Mouse (Mus musculus) hindbrain, embryonic 11.5 days (tissue): Measurements from ENCODE around the gene Wfdc9. TPM values are rescaled to one million over a fixed set of nuclear protein-coding genes. Genes with fewer than 3 reads are reported as not detected.

Source experiments
- ATAC-seq: fragments of 200-750 bp; cut with Nextera tagmentation; 2 replicates; pipeline ENCODE4 v1.8.0; 2017; ENCODE audit warnings: mild to moderate bottlenecking, moderate TSS enrichment, moderate library complexity; ENCODE audit not compliant: low FRiP score
- DNase-seq: peaks from one replicate; pipeline ENCODE4 v3.0.0-alpha.2; 2015; ENCODE audit warnings: low spot score
- H3K27ac ChIP-seq: fragments of 300-500 bp; sonication (generic); 2 replicates; pipeline ENCODE4 v1.5.1; 2014; ENCODE audit warnings: mild to moderate bottlenecking, low read depth, low read length
- H3K27me3 ChIP-seq: fragments of 300-500 bp; sonication (generic); 2 replicates; pipeline ENCODE4 v1.6.1; 2014; ENCODE audit warnings: mild to moderate bottlenecking, low read length, moderate library complexity, mixed read lengths; ENCODE audit not compliant: control insufficient read depth, insufficient read depth
- H3K36me3 ChIP-seq: fragments of 300-500 bp; sonication (generic); 2 replicates; pipeline ENCODE4 v1.6.1; 2014; ENCODE audit warnings: mild to moderate bottlenecking, low read length, moderate library complexity, mixed read lengths; ENCODE audit not compliant: control insufficient read depth, insufficient read depth
- H3K4me1 ChIP-seq: fragments of 300-500 bp; sonication (generic); replicated peaks from 2 replicates; pipeline ENCODE4 v1.6.1; 2014; ENCODE audit warnings: low read length, mixed read lengths; ENCODE audit not compliant: control insufficient read depth, insufficient read depth
- H3K4me2 ChIP-seq: fragments of 300-500 bp; sonication (generic); replicated peaks from 2 replicates; pipeline ENCODE4 v1.6.1; 2014; ENCODE audit warnings: mild to moderate bottlenecking, low read depth, low read length
- H3K4me3 ChIP-seq: fragments of 300-500 bp; sonication (generic); 2 replicates; pipeline ENCODE4 v1.5.1; 2014; ENCODE audit warnings: low read depth, low read length
- H3K9ac ChIP-seq: fragments of 300-500 bp; sonication (generic); 2 replicates; pipeline ENCODE4 v1.6.1; 2014; ENCODE audit warnings: low read depth, low read length
- H3K9me3 ChIP-seq: fragments of 300-500 bp; sonication (generic); 2 replicates; pipeline ENCODE4 v1.6.1; 2016; ENCODE audit warnings: low read length; ENCODE audit not compliant: control insufficient read depth
- WGBS: fragments of 180-500 bp; shearing (Covaris S2); extraction: QIAGEN DNeasy Blood & Tissue Kit; methylation state at CpG from one replicate; pipeline ENCODE4 v1.1.7; 2014; 5-methylcytosine and 5-hydroxymethylcytosine counted together
- polyA plus RNA-seq: library from polyadenylated mRNA; unstranded; fragments of >200 nt; fragmentation: Nextera tagmentation; extraction: Ambion mirVana; gene quantifications from 2 replicates; pipeline ENCODE4 v1.2.1, GENCODE M21; 2014

The Wfdc9 gene
- polyA plus RNA-seq, 1 experiment from 2014 or later, result not detected

DNA sequence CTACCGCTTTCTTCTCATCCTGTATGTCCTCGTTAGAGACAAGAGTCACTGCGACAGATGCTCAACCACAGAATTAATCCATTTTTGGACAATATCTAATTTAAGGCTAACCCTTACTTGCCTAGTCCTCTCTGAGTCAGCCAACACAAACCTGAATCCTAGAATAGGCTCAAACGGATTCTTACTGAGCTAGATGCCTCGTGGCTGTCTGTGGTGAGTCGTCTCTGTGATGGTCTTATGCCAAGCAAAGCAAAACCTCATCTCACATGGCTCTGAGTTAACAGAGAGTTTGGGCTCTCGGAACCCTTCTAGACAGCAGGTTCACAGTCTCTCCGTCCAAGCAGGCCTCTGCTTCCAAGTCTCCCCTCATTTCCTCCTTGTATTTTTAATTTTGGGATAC lies 52.0 kb downstream of the Wfdc9 start:
- no peak overlapping the region for H3K4me2 ChIP-seq
- H3K9ac ChIP-seq, result no peak overlapping the region
- no peaks in the 10 kb centered on the region for H3K4me1 ChIP-seq
- no peaks in the 10 kb centered on the region for H3K9me3 ChIP-seq
- H3K36me3 ChIP-seq, result no peaks in the 10 kb centered on the region
- H3K27me3 ChIP-seq, result no peaks in the 10 kb centered on the region
- WGBS, result 92% methylated on average over 8 of the region's 8 CpGs
- no peak for ATAC-seq
- no peak for DNase-seq
- no peak overlapping the region for H3K4me3 ChIP-seq
- H3K27ac ChIP-seq, result no peak overlapping the region

DNA sequence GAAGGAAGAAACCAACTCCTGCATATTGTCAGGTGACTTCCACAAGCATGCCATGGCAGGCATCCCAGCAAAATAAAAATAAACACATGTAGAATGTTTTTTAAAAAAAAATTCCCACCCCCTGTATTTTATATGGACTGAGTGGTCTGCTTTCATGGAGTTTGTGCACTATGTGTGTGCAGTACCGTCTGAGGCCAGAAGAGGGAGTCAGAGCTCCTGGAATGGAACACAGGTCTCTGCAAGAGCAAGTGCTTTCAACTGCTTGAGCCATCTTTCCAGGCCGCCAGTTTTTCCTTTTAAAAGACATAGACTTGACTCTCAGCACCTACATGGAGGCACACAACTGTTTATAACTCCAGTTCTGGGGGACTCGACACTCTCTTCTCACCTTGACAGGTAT lies 52.9 kb downstream of the Wfdc9 start:
- no peak for DNase-seq
- no peaks in the 10 kb centered on the region for H3K27me3 ChIP-seq
- no peaks in the 10 kb centered on the region for H3K9me3 ChIP-seq
- H3K9ac ChIP-seq, result no peak overlapping the region
- H3K4me3 ChIP-seq, result no peak overlapping the region
- H3K4me1 ChIP-seq, result no peaks in the 10 kb centered on the region
- no peak for ATAC-seq
- no peak overlapping the region for H3K4me2 ChIP-seq
- no peak overlapping the region for H3K27ac ChIP-seq
- 97% methylated on average over 3 of the region's 3 CpGs for WGBS
- no peaks in the 10 kb centered on the region for H3K36me3 ChIP-seq

GRCm38 (mm10) chr2:164600179-164600578 lies 56.2 kb downstream of the Wfdc9 start:
- ATAC-seq (no peak), DNase-seq (no peak)
- no peaks in the 10 kb centered on the region for H3K9me3 ChIP-seq
- H3K36me3 ChIP-seq, result no peaks in the 10 kb centered on the region
- WGBS, result 79% methylated on average over 3 of the region's 3 CpGs
- H3K27ac ChIP-seq, result no peak overlapping the region
- no peak overlapping the region for H3K4me3 ChIP-seq
- H3K4me2 ChIP-seq, result no peak overlapping the region
- no peak overlapping the region for H3K9ac ChIP-seq
- H3K27me3 ChIP-seq, result no peaks in the 10 kb centered on the region
- no peaks in the 10 kb centered on the region for H3K4me1 ChIP-seq

Other genes with a start within 250 kb of the Wfdc9 start
- gene Sdc4, start 212.7 kb downstream of the Wfdc9 start, polyA plus RNA-seq, result 9.8 and 11.6 TPM in 2 replicates
- 71.3 and 72.2 TPM in 2 replicates for gene Sys1, start 199.6 kb downstream of the Wfdc9 start, polyA plus RNA-seq
- 4.8 and 5.4 TPM in 2 replicates for gene Gm20458, start 195.6 kb downstream of the Wfdc9 start, polyA plus RNA-seq
- gene Trp53tg5, start 182.9 kb downstream of the Wfdc9 start, polyA plus RNA-seq, result not detected in 2 replicates
- gene Dbndd2, start 170.5 kb downstream of the Wfdc9 start, polyA plus RNA-seq, result 2.4 and 3.8 TPM in 2 replicates
- gene Pigt, start 159.1 kb downstream of the Wfdc9 start, polyA plus RNA-seq, result 47.9 and 56.8 TPM in 2 replicates
- gene Wfdc2, start 94.2 kb downstream of the Wfdc9 start, polyA plus RNA-seq, result 22.9 TPM in 2 replicates
- gene Spint3, start 83.1 kb downstream of the Wfdc9 start, polyA plus RNA-seq, result not detected in 2 replicates
- gene Wfdc6a, start 71.1 kb downstream of the Wfdc9 start, polyA plus RNA-seq, result not detected in 2 replicates
- gene Eppin, start 63.0 kb downstream of the Wfdc9 start, polyA plus RNA-seq, result not detected in 2 replicates
- not detected in 2 replicates for gene Wfdc6b, start 43.1 kb downstream of the Wfdc9 start, polyA plus RNA-seq
- not detected in 2 replicates for gene Wfdc8, start 43.0 kb downstream of the Wfdc9 start, polyA plus RNA-seq
- not detected in 2 replicates for gene Wfdc16, start 17.8 kb downstream of the Wfdc9 start, polyA plus RNA-seq
- gene Wfdc10, start 537 bp downstream of the Wfdc9 start, polyA plus RNA-seq, result not detected in 2 replicates
- gene Wfdc11, start 17.5 kb upstream of the Wfdc9 start, polyA plus RNA-seq, result not detected in 2 replicates
- 0.24 TPM in 1 of 2 replicates, not detected in the other for gene Wfdc13, start 28.5 kb upstream of the Wfdc9 start, polyA plus RNA-seq
- gene Spint4, start 41.9 kb upstream of the Wfdc9 start, polyA plus RNA-seq, result not detected in 2 replicates
- not detected in 2 replicates for gene Spint5, start 58.7 kb upstream of the Wfdc9 start, polyA plus RNA-seq
- 0.53 and 1.0 TPM in 2 replicates for gene Wfdc3, start 89.3 kb upstream of the Wfdc9 start, polyA plus RNA-seq
- 79.4 and 81.5 TPM in 2 replicates for gene Dnttip1, start 89.4 kb upstream of the Wfdc9 start, polyA plus RNA-seq
- gene Ube2c, start 113.3 kb upstream of the Wfdc9 start, polyA plus RNA-seq, result 498 and 520 TPM in 2 replicates
- 4.8 and 7.1 TPM in 2 replicates for gene Tnnc2, start 123.4 kb upstream of the Wfdc9 start, polyA plus RNA-seq
- gene Snx21, start 129.2 kb upstream of the Wfdc9 start, polyA plus RNA-seq, result 8.6 and 11.6 TPM in 2 replicates
- gene Acot8, start 148.3 kb upstream of the Wfdc9 start, polyA plus RNA-seq, result 11.9 and 12.8 TPM in 2 replicates
- 13.3 and 13.7 TPM in 2 replicates for gene Zswim3, start 148.5 kb upstream of the Wfdc9 start, polyA plus RNA-seq
- 22.9 and 23.0 TPM in 2 replicates for gene Zswim1, start 166.1 kb upstream of the Wfdc9 start, polyA plus RNA-seq
- not detected in 2 replicates for gene Spata25, start 172.0 kb upstream of the Wfdc9 start, polyA plus RNA-seq
- 85.7 and 92.0 TPM in 2 replicates for gene Ctsa, start 176.3 kb upstream of the Wfdc9 start, polyA plus RNA-seq
- 3.0 and 4.4 TPM in 2 replicates for gene Neurl2, start 176.9 kb upstream of the Wfdc9 start, polyA plus RNA-seq
- 62.2 and 67.6 TPM in 2 replicates for gene Pltp, start 201.1 kb upstream of the Wfdc9 start, polyA plus RNA-seq
- 58.1 and 60.0 TPM in 2 replicates for gene Pcif1, start 222.7 kb upstream of the Wfdc9 start, polyA plus RNA-seq